Mouse (Mus musculus) G1E-ER4 (cell line): Measurements from ENCODE around the gene Olfr1206. TPM values are rescaled to one million over a fixed set of nuclear protein-coding genes. Genes with fewer than 3 reads are reported as not detected.

Experiments
- GATA1 ChIP-seq: IDR thresholded peaks from one replicate; pipeline ENCODE4 v1.8.0; 2012; ENCODE audit warnings: low read length, inconsistent platforms
- polyA plus RNA-seq: library from polyadenylated mRNA; stranded (reverse); fragments of >175 nt; gene quantifications from 2 replicates; pipeline ENCODE4 v1.2.3, GENCODE M21; 2012

The Olfr1206 gene
- polyA plus RNA-seq, result not detected in 2 replicates

DNA sequence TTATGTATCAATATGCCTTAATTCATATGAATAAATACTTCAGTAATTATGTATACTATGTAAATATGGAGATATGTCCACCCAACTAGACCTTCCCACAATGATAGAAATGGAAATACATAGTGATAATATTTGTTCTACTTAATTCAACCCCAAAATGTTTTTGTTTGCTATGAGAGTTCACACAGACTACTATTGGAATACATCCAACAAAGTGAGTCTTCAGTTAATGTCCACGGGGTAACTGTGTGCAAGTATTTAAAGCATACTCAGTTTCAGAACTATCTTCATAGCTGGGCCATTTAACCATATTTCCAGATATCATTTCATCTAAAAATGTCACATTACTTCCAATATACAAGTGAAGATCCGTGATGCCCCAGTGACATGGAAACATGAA, at the start of gene Olfr1206:
Olfr1206 (plus strand) TSS at position 301 of the 400 bp plus-strand sequence.
- TF ChIP-seq GATA1, result no peak

GRCm38 (mm10) chr2:88814196-88814595, 48.8 kb upstream of the Olfr1206 start, which contains the start of gene Olfr1202:
Gene Olfr1202, plus strand, starts transcription at chr2:88814496.
- no peak for TF ChIP-seq GATA1

- TF ChIP-seq GATA1, result no peak
Measured at GRCm38 (mm10) chr2:88829437-88829836, 33.6 kb upstream of the Olfr1206 start, which contains the start of gene Olfr1205. Gene Olfr1205, plus strand, starts transcription at chr2:88829737.

- no peak for TF ChIP-seq GATA1
Measured at GRCm38 (mm10) chr2:88838477-88838876, 24.6 kb upstream of the Olfr1206 start.

GRCm38 (mm10) chr2:88848992-88849391, 14.0 kb upstream of the Olfr1206 start, which contains the start of gene Olfr1204:
Gene Olfr1204, plus strand, starts transcription at chr2:88849292.
- TF ChIP-seq GATA1, result no peak

- TF ChIP-seq GATA1, result no peak
Measured at GRCm38 (mm10) chr2:88902211-88902610, 39.2 kb downstream of the Olfr1206 start, which contains the start of gene Olfr1208. Gene Olfr1208, minus strand, starts transcription at chr2:88902311.

DNA sequence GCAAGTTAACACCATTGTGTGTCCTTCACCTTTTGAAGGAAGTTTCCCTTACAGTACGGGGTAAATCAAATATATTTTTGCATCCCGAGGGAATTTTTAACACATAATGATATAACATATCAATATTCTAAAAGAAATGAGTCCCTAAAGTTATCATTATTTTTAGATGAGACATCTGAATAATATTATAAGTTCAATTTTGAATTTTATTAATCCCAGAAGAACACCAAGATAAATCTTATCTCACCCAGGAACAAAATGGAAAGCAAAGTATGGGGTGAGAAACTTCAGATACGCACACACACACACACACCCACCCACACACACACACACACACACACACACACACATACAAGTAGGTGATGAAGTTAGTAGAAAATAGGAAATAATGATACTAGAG, 52.0 kb downstream of the Olfr1206 start, which contains the start of gene Olfr1209:
Olfr1209 (minus strand) TSS at position 101 of the 400 bp plus-strand sequence.
- no peak for TF ChIP-seq GATA1

Other genes starting within 250 kb of the Olfr1206 start
- gene Olfr1191-ps1, start 222.7 kb upstream of the Olfr1206 start, polyA plus RNA-seq, result not detected in 2 replicates
- not detected in 2 replicates for gene Olfr1192-ps1, start 214.7 kb upstream of the Olfr1206 start, polyA plus RNA-seq
- not detected in 2 replicates for gene Olfr1193, start 187.6 kb upstream of the Olfr1206 start, polyA plus RNA-seq
- gene Olfr1195, start 174.0 kb upstream of the Olfr1206 start, polyA plus RNA-seq, result not detected in 2 replicates
- gene Olfr1196, start 158.6 kb upstream of the Olfr1206 start, polyA plus RNA-seq, result not detected in 2 replicates
- not detected in 2 replicates for gene Olfr1197, start 130.9 kb upstream of the Olfr1206 start, polyA plus RNA-seq
- not detected in 2 replicates for gene Olfr1198, start 111.9 kb upstream of the Olfr1206 start, polyA plus RNA-seq
- not detected in 2 replicates for gene Olfr1199, start 102.8 kb upstream of the Olfr1206 start, polyA plus RNA-seq
- not detected in 2 replicates for gene Olfr1200, start 92.7 kb upstream of the Olfr1206 start, polyA plus RNA-seq
- gene Olfr1201, start 70.2 kb upstream of the Olfr1206 start, polyA plus RNA-seq, result not detected in 2 replicates
- gene Olfr1202, start 48.7 kb upstream of the Olfr1206 start, polyA plus RNA-seq, result not detected in 2 replicates
- not detected in 2 replicates for gene Olfr1205, start 33.5 kb upstream of the Olfr1206 start, polyA plus RNA-seq
- gene Olfr1204, start 13.9 kb upstream of the Olfr1206 start, polyA plus RNA-seq, result not detected in 2 replicates
- not detected in 2 replicates for gene Olfr1208, start 39.1 kb downstream of the Olfr1206 start, polyA plus RNA-seq
- gene Olfr1209, start 51.9 kb downstream of the Olfr1206 start, polyA plus RNA-seq, result not detected in 2 replicates
- gene Olfr1211, start 74.9 kb downstream of the Olfr1206 start, polyA plus RNA-seq, result not detected in 2 replicates
- not detected in 2 replicates for gene Olfr1212, start 90.7 kb downstream of the Olfr1206 start, polyA plus RNA-seq
- not detected in 2 replicates for gene Gm13762, start 117.0 kb downstream of the Olfr1206 start, polyA plus RNA-seq
- not detected in 2 replicates for gene Olfr1214, start 129.4 kb downstream of the Olfr1206 start, polyA plus RNA-seq
- not detected in 2 replicates for gene Olfr1215, start 143.7 kb downstream of the Olfr1206 start, polyA plus RNA-seq
- not detected in 2 replicates for gene Olfr1216, start 155.1 kb downstream of the Olfr1206 start, polyA plus RNA-seq
- gene Olfr1217, start 168.8 kb downstream of the Olfr1206 start, polyA plus RNA-seq, result not detected in 2 replicates
- gene Olfr1218, start 198.0 kb downstream of the Olfr1206 start, polyA plus RNA-seq, result not detected in 2 replicates
- gene Olfr1219, start 220.3 kb downstream of the Olfr1206 start, polyA plus RNA-seq, result not detected in 2 replicates
- not detected in 2 replicates for gene Olfr1220, start 243.6 kb downstream of the Olfr1206 start, polyA plus RNA-seq